Mouse (Mus musculus): Measurements from ENCODE around the gene Fcho2. TPM values are rescaled to one million over a fixed set of nuclear protein-coding genes. Genes with fewer than 3 reads are reported as not detected.

Fcho2 gene
- polyA plus RNA-seq, 1 experiment from 2014 or later = 37.5 TPM

GRCm38 (mm10) chr13:98812285-98812684 is 3.0 kb downstream of the Fcho2 start:
- Histone ChIP-seq H3K4me3 (ENCODE audit: low read length) (no peak overlapping the region), H3K36me3 (ENCODE audit: insufficient read depth, low read length) (no peaks in the 10 kb centered on the region), H3K4me1 (ENCODE audit: insufficient read depth, low read length) (peaks cover 29% of the 10 kb centered on the region), H3K27ac (ENCODE audit: low read length) (peak overlapping the region; percentile 5; the same call in 1 of the 2 replicates), H3K4me2 (replicated peaks; ENCODE audit: low read depth, low read length) (peak overlapping the region; percentile 4; the same call in 1 of the 2 replicates), H3K9me3 (ENCODE audit: low read length) (no peaks in the 10 kb centered on the region), H3K27me3 (ENCODE audit: insufficient read depth, low read length) (no peaks in the 10 kb centered on the region), H3K9ac (replicated peaks; ENCODE audit: low read length) (no peak overlapping the region)
- no peak for ATAC-seq (ENCODE audit: low FRiP score, low TSS enrichment)
- WGBS = 44% methylated on average over 4 of the region's 4 CpGs

- Histone ChIP-seq H3K9ac (replicated peaks; ENCODE audit: low read length) (no peak overlapping the region), H3K9me3 (ENCODE audit: low read length) (no peaks in the 10 kb centered on the region), H3K27me3 (ENCODE audit: insufficient read depth, low read length) (no peaks in the 10 kb centered on the region), H3K4me2 (replicated peaks; ENCODE audit: low read depth, low read length) (no peak overlapping the region), H3K4me3 (ENCODE audit: low read length) (no peak overlapping the region), H3K4me1 (ENCODE audit: insufficient read depth, low read length) (peaks cover 17% of the 10 kb centered on the region), H3K27ac (ENCODE audit: low read length) (peak overlapping the region; percentile 63; the same call in 1 of the 2 replicates), H3K36me3 (ENCODE audit: insufficient read depth, low read length) (peaks cover 3% of the 10 kb centered on the region)
- no peak for ATAC-seq (ENCODE audit: low FRiP score, low TSS enrichment)
- WGBS = 51% methylated on average over 6 of the region's 6 CpGs
Observed at GRCm38 (mm10) chr13:98810143-98810542, 5.1 kb downstream of the Fcho2 start.

GRCm38 (mm10) chr13:98809087-98809486 is 6.2 kb downstream of the Fcho2 start:
- Histone ChIP-seq H3K4me2 (replicated peaks; ENCODE audit: low read depth, low read length) (no peak overlapping the region), H3K27me3 (ENCODE audit: insufficient read depth, low read length) (no peaks in the 10 kb centered on the region), H3K4me3 (ENCODE audit: low read length) (no peak overlapping the region), H3K36me3 (ENCODE audit: insufficient read depth, low read length) (peaks cover 11% of the 10 kb centered on the region), H3K9ac (replicated peaks; ENCODE audit: low read length) (no peak overlapping the region), H3K27ac (ENCODE audit: low read length) (no peak overlapping the region), H3K9me3 (ENCODE audit: low read length) (no peaks in the 10 kb centered on the region), H3K4me1 (ENCODE audit: insufficient read depth, low read length) (peaks cover 17% of the 10 kb centered on the region)
- ATAC-seq (ENCODE audit: low FRiP score, low TSS enrichment) = no peak
- 84% methylated on average over 1 of the region's 1 CpGs for WGBS

- peaks cover 38% of the 10 kb centered on the region for H3K36me3 ChIP-seq (ENCODE audit: insufficient read depth, low read length)
- no peaks in the 10 kb centered on the region for H3K27me3 ChIP-seq (ENCODE audit: insufficient read depth, low read length)
- no peaks in the 10 kb centered on the region for H3K4me1 ChIP-seq (ENCODE audit: insufficient read depth, low read length)
- no peak overlapping the region for H3K9ac ChIP-seq (replicated peaks; ENCODE audit: low read length)
- WGBS = 97% methylated on average over 1 of the region's 1 CpGs
- H3K4me2 ChIP-seq (replicated peaks; ENCODE audit: low read depth, low read length) = no peak overlapping the region
- H3K4me3 ChIP-seq (ENCODE audit: low read length) = no peak overlapping the region
- H3K9me3 ChIP-seq (ENCODE audit: low read length) = peaks cover 11% of the 10 kb centered on the region
- H3K27ac ChIP-seq (ENCODE audit: low read length) = no peak overlapping the region
- ATAC-seq (ENCODE audit: low FRiP score, low TSS enrichment) = no peak
Observed at GRCm38 (mm10) chr13:98804480-98804879, 10.8 kb downstream of the Fcho2 start.

- H3K4me3 ChIP-seq (ENCODE audit: low read length) = no peak overlapping the region
- no peaks in the 10 kb centered on the region for H3K27me3 ChIP-seq (ENCODE audit: insufficient read depth, low read length)
- H3K4me1 ChIP-seq (ENCODE audit: insufficient read depth, low read length) = no peaks in the 10 kb centered on the region
- no peak overlapping the region for H3K4me2 ChIP-seq (replicated peaks; ENCODE audit: low read depth, low read length)
- ATAC-seq (ENCODE audit: low FRiP score, low TSS enrichment) = no peak
- H3K27ac ChIP-seq (ENCODE audit: low read length) = peak overlapping the region; percentile 20; the same call in 1 of the 2 replicates
- H3K9me3 ChIP-seq (ENCODE audit: low read length) = peaks cover 11% of the 10 kb centered on the region
- no peak overlapping the region for H3K9ac ChIP-seq (replicated peaks; ENCODE audit: low read length)
- 76% methylated on average over 4 of the region's 4 CpGs for WGBS
- peaks cover 45% of the 10 kb centered on the region for H3K36me3 ChIP-seq (ENCODE audit: insufficient read depth, low read length)
Observed at GRCm38 (mm10) chr13:98803699-98804098, 11.6 kb downstream of the Fcho2 start.

GRCm38 (mm10) chr13:98802957-98803356 is 12.3 kb downstream of the Fcho2 start:
- Histone ChIP-seq H3K27ac (ENCODE audit: low read length) (no peak overlapping the region), H3K4me2 (replicated peaks; ENCODE audit: low read depth, low read length) (no peak overlapping the region), H3K9me3 (ENCODE audit: low read length) (peaks cover 11% of the 10 kb centered on the region), H3K9ac (replicated peaks; ENCODE audit: low read length) (no peak overlapping the region), H3K27me3 (ENCODE audit: insufficient read depth, low read length) (no peaks in the 10 kb centered on the region), H3K4me1 (ENCODE audit: insufficient read depth, low read length) (no peaks in the 10 kb centered on the region), H3K4me3 (ENCODE audit: low read length) (no peak overlapping the region), H3K36me3 (ENCODE audit: insufficient read depth, low read length) (peaks cover 47% of the 10 kb centered on the region)
- no peak for ATAC-seq (ENCODE audit: low FRiP score, low TSS enrichment)
- 79% methylated on average over 3 of the region's 3 CpGs for WGBS

GRCm38 (mm10) chr13:98795511-98795910 is 19.7 kb downstream of the Fcho2 start:
- Histone ChIP-seq H3K9ac (replicated peaks; ENCODE audit: low read length) (no peak overlapping the region), H3K4me2 (replicated peaks; ENCODE audit: low read depth, low read length) (no peak overlapping the region), H3K4me3 (ENCODE audit: low read length) (no peak overlapping the region), H3K27ac (ENCODE audit: low read length) (no peak overlapping the region), H3K9me3 (ENCODE audit: low read length) (peaks cover 6% of the 10 kb centered on the region), H3K4me1 (ENCODE audit: insufficient read depth, low read length) (no peaks in the 10 kb centered on the region), H3K36me3 (ENCODE audit: insufficient read depth, low read length) (peaks cover 41% of the 10 kb centered on the region), H3K27me3 (ENCODE audit: insufficient read depth, low read length) (no peaks in the 10 kb centered on the region)
- WGBS = 94% methylated on average over 3 of the region's 3 CpGs
- ATAC-seq (ENCODE audit: low FRiP score, low TSS enrichment) = no peak

- Histone ChIP-seq H3K9me3 (ENCODE audit: low read length) (no peaks in the 10 kb centered on the region), H3K27ac (ENCODE audit: low read length) (no peak overlapping the region), H3K4me1 (ENCODE audit: insufficient read depth, low read length) (no peaks in the 10 kb centered on the region), H3K9ac (replicated peaks; ENCODE audit: low read length) (no peak overlapping the region), H3K27me3 (ENCODE audit: insufficient read depth, low read length) (no peaks in the 10 kb centered on the region), H3K36me3 (ENCODE audit: insufficient read depth, low read length) (peaks cover 26% of the 10 kb centered on the region), H3K4me3 (ENCODE audit: low read length) (no peak overlapping the region), H3K4me2 (replicated peaks; ENCODE audit: low read depth, low read length) (no peak overlapping the region)
- 97% methylated on average over 1 of the region's 1 CpGs for WGBS
- no peak for ATAC-seq (ENCODE audit: low FRiP score, low TSS enrichment)
Observed at GRCm38 (mm10) chr13:98792864-98793263, 22.4 kb downstream of the Fcho2 start.

- H3K9me3 ChIP-seq (ENCODE audit: low read length) = no peaks in the 10 kb centered on the region
- H3K9ac ChIP-seq (replicated peaks; ENCODE audit: low read length) = no peak overlapping the region
- no peak overlapping the region for H3K4me2 ChIP-seq (replicated peaks; ENCODE audit: low read depth, low read length)
- H3K4me3 ChIP-seq (ENCODE audit: low read length) = no peak overlapping the region
- no peak overlapping the region for H3K27ac ChIP-seq (ENCODE audit: low read length)
- no peak for ATAC-seq (ENCODE audit: low FRiP score, low TSS enrichment)
- H3K27me3 ChIP-seq (ENCODE audit: insufficient read depth, low read length) = no peaks in the 10 kb centered on the region
- H3K36me3 ChIP-seq (ENCODE audit: insufficient read depth, low read length) = peaks cover 18% of the 10 kb centered on the region
- H3K4me1 ChIP-seq (ENCODE audit: insufficient read depth, low read length) = no peaks in the 10 kb centered on the region
- WGBS = 86% methylated on average over 1 of the region's 1 CpGs
Observed at GRCm38 (mm10) chr13:98791693-98792092, 23.6 kb downstream of the Fcho2 start.

GRCm38 (mm10) chr13:98786970-98787685 is 28.1 kb downstream of the Fcho2 start:
- Histone ChIP-seq H3K9me3 (ENCODE audit: low read length) (no peaks in the 10 kb centered on the region), H3K4me1 (ENCODE audit: insufficient read depth, low read length) (no peaks in the 10 kb centered on the region), H3K27ac (ENCODE audit: low read length) (no peak overlapping the region), H3K27me3 (ENCODE audit: insufficient read depth, low read length) (no peaks in the 10 kb centered on the region), H3K4me3 (ENCODE audit: low read length) (no peak overlapping the region), H3K4me2 (replicated peaks; ENCODE audit: low read depth, low read length) (no peak overlapping the region), H3K9ac (replicated peaks; ENCODE audit: low read length) (no peak overlapping the region), H3K36me3 (ENCODE audit: insufficient read depth, low read length) (peaks cover 22% of the 10 kb centered on the region)
- no peak for ATAC-seq (ENCODE audit: low FRiP score, low TSS enrichment)
- 89% methylated on average over 5 of the region's 5 CpGs for WGBS
